Mouse (Mus musculus) embryonic facial prominence, embryonic 15.5 days (tissue): ENCODE results near the gene Lysmd1. TPM values are rescaled to one million over a fixed set of nuclear protein-coding genes. Genes with fewer than 3 reads are reported as not detected.

ENCODE experiments used
- microRNA-seq: library from miRNA; unstranded; fragments of <30 nt; microRNA quantifications from one replicate; pipeline ENCODE4, GENCODE M21; 2016; ENCODE audit warnings: borderline number of aligned reads
- polyA plus RNA-seq: library from polyadenylated mRNA; unstranded; fragments of >200 nt; fragmentation: Nextera tagmentation; extraction: Ambion mirVana; gene quantifications from 2 replicates; pipeline ENCODE4 v1.2.1, GENCODE M21; 2015

Gene Lysmd1
- polyA plus RNA-seq, 1 experiment from 2014 or later = 17.4 TPM

Small RNAs within 50 kb of the gene (microRNA-seq; reads per million reads assigned to microRNA genes)
- gene Mir8099-1 = not detected

Other genes starting within 250 kb of the Lysmd1 start
- gene Psmb4, start 247.1 kb upstream of the Lysmd1 start, polyA plus RNA-seq = 328 and 351 TPM in 2 replicates
- gene Selenbp1, start 201.0 kb upstream of the Lysmd1 start, polyA plus RNA-seq = 51.5 and 61.5 TPM in 2 replicates
- 8.7 and 11.0 TPM in 2 replicates for gene Rfx5, start 180.0 kb upstream of the Lysmd1 start, polyA plus RNA-seq
- 24.3 and 29.0 TPM in 2 replicates for gene Pi4kb, start 159.4 kb upstream of the Lysmd1 start, polyA plus RNA-seq
- 21.4 and 25.2 TPM in 2 replicates for gene Zfp687, start 118.6 kb upstream of the Lysmd1 start, polyA plus RNA-seq
- gene Psmd4, start 91.5 kb upstream of the Lysmd1 start, polyA plus RNA-seq = 265 and 267 TPM in 2 replicates
- gene Pip5k1a, start 27.2 kb upstream of the Lysmd1 start, polyA plus RNA-seq = 22.3 and 23.0 TPM in 2 replicates
- gene Vps72, start 23.1 kb upstream of the Lysmd1 start, polyA plus RNA-seq = 142 and 162 TPM in 2 replicates
- 1.7 and 3.8 TPM in 2 replicates for gene Tmod4, start 9.6 kb upstream of the Lysmd1 start, polyA plus RNA-seq
- gene Scnm1, start 77 bp upstream of the Lysmd1 start, polyA plus RNA-seq = 73.0 and 79.5 TPM in 2 replicates
- 6.6 and 7.6 TPM in 2 replicates for gene Tnfaip8l2, start 8.3 kb downstream of the Lysmd1 start, polyA plus RNA-seq
- 13.1 and 15.6 TPM in 2 replicates for gene Sema6c, start 26.4 kb downstream of the Lysmd1 start, polyA plus RNA-seq
- 8.9 and 9.8 TPM in 2 replicates for gene Gabpb2, start 83.8 kb downstream of the Lysmd1 start, polyA plus RNA-seq
- 121 and 123 TPM in 2 replicates for gene Cdc42se1, start 94.6 kb downstream of the Lysmd1 start, polyA plus RNA-seq
- 18.4 and 19.2 TPM in 2 replicates for gene Mllt11, start 98.1 kb downstream of the Lysmd1 start, polyA plus RNA-seq
- 0.54 and 0.80 TPM in 2 replicates for gene Gm128, start 107.5 kb downstream of the Lysmd1 start, polyA plus RNA-seq
- 10.3 and 10.7 TPM in 2 replicates for gene Bnipl, start 117.1 kb downstream of the Lysmd1 start, polyA plus RNA-seq
- 48.1 and 54.0 TPM in 2 replicates for gene Mindy1, start 147.3 kb downstream of the Lysmd1 start, polyA plus RNA-seq
- 26.0 and 26.5 TPM in 2 replicates for gene Prune1, start 148.0 kb downstream of the Lysmd1 start, polyA plus RNA-seq
- gene Anxa9, start 173.1 kb downstream of the Lysmd1 start, polyA plus RNA-seq = 8.8 and 11.6 TPM in 2 replicates
- 146 and 153 TPM in 2 replicates for gene Cers2, start 180.7 kb downstream of the Lysmd1 start, polyA plus RNA-seq
- gene Setdb1, start 223.1 kb downstream of the Lysmd1 start, polyA plus RNA-seq = 38.3 and 39.4 TPM in 2 replicates